Mouse (Mus musculus) CH12.LX (cell line): Measurements from ENCODE around the gene Myo10. TPM values are rescaled to one million over a fixed set of nuclear protein-coding genes. Genes with fewer than 3 reads are reported as not detected.

Source experiments
- DNase-seq: peaks from one replicate; pipeline ENCODE4 v3.0.0-alpha.2; 2013; ENCODE audit errors: extremely low read depth
- H3K27ac ChIP-seq: 2 replicates; pipeline ENCODE4 v1.5.1; 2012; ENCODE audit warnings: low read depth, mild to moderate bottlenecking, control low read depth, moderate library complexity; ENCODE audit not compliant: insufficient read depth
- H3K27me3 ChIP-seq: replicated peaks from 2 replicates; pipeline ENCODE3; 2012; ENCODE audit warnings: inconsistent platforms
- H3K36me3 ChIP-seq, 2 experiments: replicated peaks in 1 of 2; 2 replicates each; pipeline versions ENCODE3 to v1.6.1; 2012; ENCODE audit warnings: inconsistent platforms in 1 of 2, low read length in 1 of 2, mild to moderate bottlenecking in 1 of 2, mixed read lengths in 1 of 2, moderate library complexity in 1 of 2; ENCODE audit not compliant: control insufficient read depth in 1 of 2, insufficient read depth in 1 of 2
- H3K4me1 ChIP-seq, 2 experiments: 2 replicates each; pipeline ENCODE4 v1.6.1; 2012; ENCODE audit warnings: inconsistent platforms in 1 of 2, moderate library complexity in 1 of 2; ENCODE audit not compliant: insufficient read depth in 2 of 2, control insufficient read depth in 1 of 2
- H3K4me2 ChIP-seq: 2 replicates; pipeline ENCODE4 v1.6.1; 2012; ENCODE audit warnings: low read depth, mild to moderate bottlenecking, control low read depth; ENCODE audit not compliant: poor library complexity, insufficient read depth, severe bottlenecking
- H3K4me3 ChIP-seq, 3 experiments: fragments of 150-350 bp in 1 of 3; sonication (generic) in 1 of 3; replicated peaks in 1 of 3; 2 replicates each; pipeline versions ENCODE3 to v1.5.1; 2011 to 2012; ENCODE audit warnings: low read depth in 2 of 3, low read length in 2 of 3, mild to moderate bottlenecking in 2 of 3, moderate library complexity in 2 of 3, control low read depth in 1 of 3, improper control_type of control experiment in 1 of 3, inconsistent platforms in 1 of 3, mixed read lengths in 1 of 3; ENCODE audit not compliant: poor library complexity in 1 of 3
- H3K79me2 ChIP-seq: replicated peaks from 2 replicates; pipeline ENCODE4 v1.6.1; 2012; ENCODE audit warnings: mild to moderate bottlenecking, moderate library complexity; ENCODE audit not compliant: control insufficient read depth, poor library complexity, insufficient read depth, severe bottlenecking; ENCODE audit errors: extremely low read depth
- H3K9ac ChIP-seq: 2 replicates; pipeline ENCODE4 v1.6.1; 2012; ENCODE audit warnings: low read depth, mild to moderate bottlenecking, control low read depth, moderate library complexity; ENCODE audit not compliant: insufficient read depth
- H3K9me3 ChIP-seq: replicated peaks from 2 replicates; pipeline ENCODE3; 2012; ENCODE audit warnings: low read length, inconsistent platforms, mixed read lengths
- BHLHE40 ChIP-seq: IDR thresholded peaks from 2 replicates; pipeline ENCODE4 v1.6.1; 2011; ENCODE audit warnings: mild to moderate bottlenecking, low read depth, low read length, improper control_type of control experiment
- CHD2 ChIP-seq: IDR thresholded peaks from 2 replicates; pipeline ENCODE4 v1.6.1; 2011; ENCODE audit warnings: low read length, improper control_type of control experiment
- E2F4 ChIP-seq: IDR thresholded peaks from 2 replicates; pipeline ENCODE4 v1.6.1; 2011; ENCODE audit warnings: low read depth, low read length, improper control_type of control experiment; ENCODE audit not compliant: insufficient replicate concordance
- ELF1 ChIP-seq: IDR thresholded peaks from 2 replicates; pipeline ENCODE4 v1.6.1; 2014; ENCODE audit warnings: low read depth, mild to moderate bottlenecking, inconsistent platforms, low read length, improper control_type of control experiment
- ETS1 ChIP-seq: conservative IDR thresholded peaks from 2 replicates; pipeline ENCODE4 v1.6.1; 2012; ENCODE audit warnings: low read depth, mild to moderate bottlenecking, inconsistent platforms, low read length, improper control_type of control experiment, moderate library complexity
- HCFC1 ChIP-seq: IDR thresholded peaks from 2 replicates; pipeline ENCODE4 v1.6.1; 2012; ENCODE audit warnings: low read depth, mild to moderate bottlenecking, inconsistent platforms, low read length, improper control_type of control experiment
- JUN ChIP-seq: IDR thresholded peaks from 2 replicates; pipeline ENCODE4 v1.6.1; 2011; ENCODE audit warnings: low read depth, mild to moderate bottlenecking, low read length, improper control_type of control experiment, moderate library complexity; ENCODE audit not compliant: insufficient read depth
- JUND ChIP-seq: conservative IDR thresholded peaks from 2 replicates; pipeline ENCODE4 v1.6.1; 2011; ENCODE audit warnings: low read depth, low read length, improper control_type of control experiment
- MAFK ChIP-seq: IDR thresholded peaks from 2 replicates; pipeline ENCODE4 v1.6.1; 2011; ENCODE audit warnings: low read length, improper control_type of control experiment; ENCODE audit not compliant: insufficient replicate concordance
- MEF2A ChIP-seq: IDR thresholded peaks from 2 replicates; pipeline ENCODE4 v1.6.1; 2014; ENCODE audit warnings: low read depth, mild to moderate bottlenecking, inconsistent platforms, low read length, improper control_type of control experiment, borderline replicate concordance
- RAD21 ChIP-seq: IDR thresholded peaks from 2 replicates; pipeline ENCODE4 v1.6.1; 2011; ENCODE audit warnings: low read depth, mild to moderate bottlenecking, low read length, improper control_type of control experiment, moderate library complexity
- RCOR1 ChIP-seq: conservative IDR thresholded peaks from 2 replicates; pipeline ENCODE4 v1.6.1; 2012; ENCODE audit warnings: low read depth, mild to moderate bottlenecking, inconsistent platforms, low read length, improper control_type of control experiment
- TBP ChIP-seq: conservative IDR thresholded peaks from 2 replicates; pipeline ENCODE4 v1.6.1; 2011; ENCODE audit warnings: low read depth, low read length, improper control_type of control experiment
- TCF12 ChIP-seq: IDR thresholded peaks from 2 replicates; pipeline ENCODE4 v1.6.1; 2014; ENCODE audit warnings: low read depth, mild to moderate bottlenecking, inconsistent platforms, low read length, improper control_type of control experiment
- UBTF ChIP-seq: IDR thresholded peaks from 2 replicates; pipeline ENCODE4 v1.6.1; 2012; ENCODE audit warnings: low read depth, mild to moderate bottlenecking, inconsistent platforms, low read length, improper control_type of control experiment, moderate library complexity
- USF1 ChIP-seq: IDR thresholded peaks from 2 replicates; pipeline ENCODE4 v1.6.1; 2014; ENCODE audit warnings: low read depth, mild to moderate bottlenecking, inconsistent platforms, low read length, improper control_type of control experiment
- USF2 ChIP-seq: conservative IDR thresholded peaks from 2 replicates; pipeline ENCODE4 v1.6.1; 2011; ENCODE audit warnings: low read depth, low read length, improper control_type of control experiment
- ZC3H11A ChIP-seq: IDR thresholded peaks from 2 replicates; pipeline ENCODE4 v1.6.1; 2012; ENCODE audit warnings: low read depth, mild to moderate bottlenecking, inconsistent platforms, low read length, improper control_type of control experiment
- ZMIZ1 ChIP-seq: IDR thresholded peaks from 2 replicates; pipeline ENCODE4 v1.6.1; 2012; ENCODE audit warnings: low read depth, mild to moderate bottlenecking, inconsistent platforms, low read length, improper control_type of control experiment
- dilution Hi-C: fragments of 300-500 bp; cut with MboI; formaldehyde crosslinking; loops from 2 replicates; pipeline ENCODE4 v1.14.3; 2020; ENCODE audit warnings: low sequenced_read_pairs; ENCODE audit not compliant: extremely low pct_unique_long_range_greater_than_20kb, extremely low pct_ligation_motif_present
- in situ Hi-C: fragments of 300-500 bp; cut with MboI; formaldehyde crosslinking; loops from 3 replicates; pipeline ENCODE4 v1.14.3; 2019; ENCODE audit warnings: low sequenced_read_pairs, low pct_ligation_motif_present, low pct_unique_long_range_greater_than_20kb, mixed read lengths
- polyA plus RNA-seq: library from polyadenylated mRNA; unstranded; fragments of >175 nt; gene quantifications from 2 replicates; pipeline ENCODE4 v1.2.1, GENCODE M21; 2012; ENCODE audit warnings: low read depth; ENCODE audit not compliant: insufficient read length
- total RNA-seq, 2 experiments: library from RNA; depleted of rRNA; stranded (reverse); fragments of 300-350 nt in 1 of 2; fragments of >200 nt in 1 of 2; gene quantifications; 2 replicates each; pipeline ENCODE4 v1.2.3; 2012 to 2014

The Myo10 gene
- total and polyA plus RNA-seq, 3 experiments = 6.4 to 13.6 (median 8.6) TPM

DNA sequence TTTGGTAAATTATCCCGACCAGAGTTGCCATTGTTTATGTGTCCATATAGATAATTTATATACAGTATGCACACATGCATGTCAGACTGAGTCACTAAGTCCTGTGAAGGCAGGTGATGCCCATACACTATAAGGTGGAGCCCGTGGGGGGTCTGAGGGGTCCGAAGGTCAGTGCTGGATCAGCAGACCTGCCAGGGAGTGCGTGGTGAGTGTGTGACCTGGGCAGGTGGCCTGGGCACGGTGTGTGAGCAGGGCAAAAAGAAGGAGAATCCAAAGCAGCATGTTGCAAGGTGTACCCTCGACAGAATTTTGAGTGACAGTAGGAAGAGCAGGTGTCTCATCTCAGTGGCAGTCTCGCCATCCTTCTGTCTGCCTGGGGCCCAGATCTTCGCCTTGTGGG lies 67.2 kb downstream of the Myo10 start:
- no peaks in the 10 kb centered on the region for H3K36me3 ChIP-seq
- dilution Hi-C loops = no loop called here
- in situ Hi-C loops = no loop called here

DNA sequence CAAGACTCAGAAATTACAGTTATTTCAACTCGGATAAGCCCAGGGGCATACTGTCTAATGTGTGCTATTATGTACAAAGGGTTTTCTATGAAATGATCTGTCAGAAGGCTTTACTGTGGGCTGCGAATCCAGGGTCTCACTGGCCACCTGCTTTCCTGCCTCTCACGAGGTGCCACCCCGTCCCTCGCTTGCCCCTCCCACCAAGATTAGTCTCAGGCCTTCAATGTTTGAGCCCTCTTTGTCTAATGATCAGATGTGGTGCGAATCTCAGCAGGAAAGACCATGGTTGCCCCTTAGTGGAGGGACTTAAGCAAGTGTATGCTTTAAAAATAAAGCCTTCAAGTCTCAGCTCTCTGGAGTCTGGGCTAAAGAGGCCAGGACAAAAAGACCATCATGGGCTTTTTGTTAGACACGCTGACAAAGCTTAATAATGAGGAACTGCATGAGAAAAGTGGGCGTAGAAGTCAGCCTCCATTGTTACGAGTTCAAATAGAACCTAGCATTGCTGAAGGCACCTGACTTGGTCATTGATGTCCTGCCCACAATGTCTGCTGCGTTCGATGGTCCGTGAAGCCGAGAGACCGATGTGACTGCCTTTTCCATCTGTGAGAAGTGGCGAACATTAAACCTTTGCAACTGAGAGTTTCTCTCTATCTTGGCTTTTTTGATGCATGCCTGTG lies 67.9 kb downstream of the Myo10 start:
- no peaks in the 10 kb centered on the region for H3K79me2 ChIP-seq
- H3K4me2 ChIP-seq = no peak overlapping the region
- no peaks in the 10 kb centered on the region for H3K27me3 ChIP-seq
- no peak for DNase-seq
- H3K9me3 ChIP-seq = no peaks in the 10 kb centered on the region
- H3K4me1 ChIP-seq = peaks cover 0 to 2% of the 10 kb centered on the region in 2 experiments; a peak in 1 of 4 replicates
- TF ChIP-seq USF2 = no peak
- TF ChIP-seq TCF12 = no peak
- TF ChIP-seq RAD21 = no peak
- no peak for TF ChIP-seq JUND
- no peak for TF ChIP-seq TBP
- no peak for TF ChIP-seq ZC3H11A
- dilution Hi-C loops = no loop called here
- no peaks in the 10 kb centered on the region for H3K36me3 ChIP-seq
- no peak overlapping the region for H3K9ac ChIP-seq
- in situ Hi-C loops = no loop called here
- no peak overlapping the region for H3K27ac ChIP-seq
- no peak overlapping the region for H3K4me3 ChIP-seq

More for the DNA sequence above, 67.2 kb downstream of the Myo10 start:
- Histone ChIP-seq H3K27ac (no peak overlapping the region), H3K4me3 (no peak overlapping the region), H3K9me3 (no peaks in the 10 kb centered on the region), H3K4me1 (peaks cover 0 to 2% of the 10 kb centered on the region in 2 experiments; a peak in 1 of 4 replicates), H3K4me2 (no peak overlapping the region), H3K27me3 (no peaks in the 10 kb centered on the region), H3K79me2 (no peaks in the 10 kb centered on the region), H3K9ac (no peak overlapping the region)
- no peak for DNase-seq
- no peak for TF ChIP-seq TCF12
- TF ChIP-seq E2F4 = no peak
- TF ChIP-seq HCFC1 = no peak
- no peak for TF ChIP-seq MAFK
- no peak for TF ChIP-seq UBTF
- no peak for TF ChIP-seq CHD2
- TF ChIP-seq RCOR1 = no peak
- no peak for TF ChIP-seq ELF1
- no peak for TF ChIP-seq ZMIZ1
- TF ChIP-seq JUN = no peak
- TF ChIP-seq BHLHE40 = no peak
- no peak for TF ChIP-seq MEF2A
- TF ChIP-seq USF1 = no peak
- TF ChIP-seq ETS1 = no peak
